Mouse (Mus musculus): ENCODE results near the gene Ptprm. TPM values are rescaled to one million over a fixed set of nuclear protein-coding genes. Genes with fewer than 3 reads are reported as not detected.

Ptprm gene
- polyA plus RNA-seq, 2 experiments = 0.66 to 0.79 TPM

GRCm38 (mm10) chr17:66785586-66785985, 568.7 kb downstream of the Ptprm start:
- Histone ChIP-seq H3K9me3 (ENCODE audit: control insufficient read depth, low read length) (no peaks in the 10 kb centered on the region), H3K27ac (no peak overlapping the region), H3K4me2 (ENCODE audit: low read depth) (no peak overlapping the region), H3K36me3 (replicated peaks; ENCODE audit: control insufficient read depth, insufficient read depth, low read depth) (no peaks in the 10 kb centered on the region), H3K4me3 (ENCODE audit: insufficient read depth in 1 of 2, low read depth in 2 of 2, low read length in 2 of 2) (no peak overlapping the region), H3K27me3 (ENCODE audit: control insufficient read depth, insufficient read depth, low read length) (no peaks in the 10 kb centered on the region), H3K9ac (replicated peaks) (no peak overlapping the region), H3K4me1 (replicated peaks; ENCODE audit: control insufficient read depth in 2 of 2, insufficient read depth in 2 of 2, low read length in 1 of 2) (no peaks in the 10 kb centered on the region)
- TF ChIP-seq CTCF (IDR thresholded peaks at IDR 0.05; ENCODE audit: low read depth) = no peak
- no peak for TF ChIP-seq EP300 (IDR thresholded peaks at IDR 0.05; ENCODE audit: low read depth)
- no peak for ATAC-seq (ENCODE audit: insufficient read depth)
- 69% methylated on average over 11 of the region's 11 CpGs for WGBS (ENCODE audit: insufficient replicate concordance)
- no peak for DNase-seq (ENCODE audit: low read depth in 3 of 3, low spot score in 3 of 3)

- Histone ChIP-seq H3K4me1 (replicated peaks; ENCODE audit: control insufficient read depth in 2 of 2, insufficient read depth in 2 of 2, low read length in 1 of 2) (no peaks in the 10 kb centered on the region), H3K4me3 (ENCODE audit: insufficient read depth in 1 of 2, low read depth in 2 of 2, low read length in 2 of 2) (no peak overlapping the region), H3K4me2 (ENCODE audit: low read depth) (no peak overlapping the region), H3K9ac (replicated peaks) (no peak overlapping the region), H3K27ac (no peak overlapping the region), H3K9me3 (ENCODE audit: control insufficient read depth, low read length) (no peaks in the 10 kb centered on the region), H3K36me3 (replicated peaks; ENCODE audit: control insufficient read depth, insufficient read depth, low read depth) (no peaks in the 10 kb centered on the region), H3K27me3 (ENCODE audit: control insufficient read depth, insufficient read depth, low read length) (no peaks in the 10 kb centered on the region)
- DNase-seq (ENCODE audit: low read depth in 3 of 3, low spot score in 3 of 3) = no peak
- WGBS (ENCODE audit: insufficient replicate concordance) = 71% methylated on average over 4 of the region's 4 CpGs
- no peak for ATAC-seq (ENCODE audit: insufficient read depth)
- TF ChIP-seq EP300 (IDR thresholded peaks at IDR 0.05; ENCODE audit: low read depth) = no peak
- TF ChIP-seq CTCF (IDR thresholded peaks at IDR 0.05; ENCODE audit: low read depth) = no peak
These were observed 570.7 kb downstream of the Ptprm start for GRCm38 (mm10) chr17:66783601-66784000.

- Histone ChIP-seq H3K9me3 (ENCODE audit: control insufficient read depth, low read length) (no peaks in the 10 kb centered on the region), H3K4me3 (ENCODE audit: insufficient read depth in 1 of 2, low read depth in 2 of 2, low read length in 2 of 2) (no peak overlapping the region), H3K4me2 (ENCODE audit: low read depth) (no peak overlapping the region), H3K27me3 (ENCODE audit: control insufficient read depth, insufficient read depth, low read length) (no peaks in the 10 kb centered on the region), H3K9ac (replicated peaks) (no peak overlapping the region), H3K27ac (no peak overlapping the region), H3K4me1 (replicated peaks; ENCODE audit: control insufficient read depth in 2 of 2, insufficient read depth in 2 of 2, low read length in 1 of 2) (no peaks in the 10 kb centered on the region), H3K36me3 (replicated peaks; ENCODE audit: control insufficient read depth, insufficient read depth, low read depth) (no peaks in the 10 kb centered on the region)
- 70% methylated on average over 10 of the region's 10 CpGs for WGBS (ENCODE audit: insufficient replicate concordance)
- DNase-seq (ENCODE audit: low read depth in 3 of 3, low spot score in 3 of 3) (no peak), ATAC-seq (ENCODE audit: insufficient read depth) (no peak)
- TF ChIP-seq CTCF (IDR thresholded peaks at IDR 0.05; ENCODE audit: low read depth) = no peak
- TF ChIP-seq EP300 (IDR thresholded peaks at IDR 0.05; ENCODE audit: low read depth) = no peak
These were observed 571.2 kb downstream of the Ptprm start for GRCm38 (mm10) chr17:66783075-66783492.

GRCm38 (mm10) chr17:66781910-66782309, 572.3 kb downstream of the Ptprm start:
- no peaks in the 10 kb centered on the region for H3K27me3 ChIP-seq (ENCODE audit: control insufficient read depth, insufficient read depth, low read length)
- TF ChIP-seq EP300 (IDR thresholded peaks at IDR 0.05; ENCODE audit: low read depth) = no peak
- TF ChIP-seq CTCF (IDR thresholded peaks at IDR 0.05; ENCODE audit: low read depth) = no peak
- H3K9ac ChIP-seq (replicated peaks) = no peak overlapping the region
- no peaks in the 10 kb centered on the region for H3K36me3 ChIP-seq (replicated peaks; ENCODE audit: control insufficient read depth, insufficient read depth, low read depth)
- no peak overlapping the region for H3K4me3 ChIP-seq (ENCODE audit: insufficient read depth in 1 of 2, low read depth in 2 of 2, low read length in 2 of 2)
- no peaks in the 10 kb centered on the region for H3K9me3 ChIP-seq (ENCODE audit: control insufficient read depth, low read length)
- H3K4me2 ChIP-seq (ENCODE audit: low read depth) = no peak overlapping the region
- no peak overlapping the region for H3K27ac ChIP-seq
- DNase-seq (ENCODE audit: low read depth in 3 of 3, low spot score in 3 of 3) (no peak), ATAC-seq (ENCODE audit: insufficient read depth) (no peak)
- no peaks in the 10 kb centered on the region for H3K4me1 ChIP-seq (replicated peaks; ENCODE audit: control insufficient read depth in 2 of 2, insufficient read depth in 2 of 2, low read length in 1 of 2)
- WGBS (ENCODE audit: insufficient replicate concordance) = 66% methylated on average over 3 of the region's 3 CpGs

DNA sequence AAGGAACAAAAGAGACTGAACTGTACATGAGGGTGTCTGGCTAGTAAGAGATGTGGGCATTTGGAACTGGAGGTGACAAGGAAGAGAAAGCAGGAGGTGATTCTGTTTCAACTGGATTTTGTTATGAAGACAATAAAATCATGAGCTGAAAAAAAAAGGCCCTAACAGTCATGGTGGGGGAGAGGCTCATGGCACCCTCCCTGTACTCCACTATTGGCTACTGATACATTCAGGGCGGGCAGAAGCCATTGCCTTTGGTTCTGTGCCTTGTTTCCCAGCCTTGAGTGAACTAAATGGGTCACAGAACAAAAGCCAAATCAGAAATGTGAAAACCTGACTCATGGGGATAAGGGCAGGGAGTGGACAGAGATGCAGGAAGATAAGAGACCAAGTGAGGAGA, 575.2 kb downstream of the Ptprm start:
- DNase-seq (ENCODE audit: low read depth in 3 of 3, low spot score in 3 of 3) (no peak), ATAC-seq (ENCODE audit: insufficient read depth) (no peak)
- H3K9ac ChIP-seq (replicated peaks) = no peak overlapping the region
- H3K27me3 ChIP-seq (ENCODE audit: control insufficient read depth, insufficient read depth, low read length) = no peaks in the 10 kb centered on the region
- no peaks in the 10 kb centered on the region for H3K9me3 ChIP-seq (ENCODE audit: control insufficient read depth, low read length)
- TF ChIP-seq EP300 (IDR thresholded peaks at IDR 0.05; ENCODE audit: low read depth) = no peak
- no peak for TF ChIP-seq CTCF (IDR thresholded peaks at IDR 0.05; ENCODE audit: low read depth)
- no peak overlapping the region for H3K4me3 ChIP-seq (ENCODE audit: insufficient read depth in 1 of 2, low read depth in 2 of 2, low read length in 2 of 2)
- no peaks in the 10 kb centered on the region for H3K4me1 ChIP-seq (replicated peaks; ENCODE audit: control insufficient read depth in 2 of 2, insufficient read depth in 2 of 2, low read length in 1 of 2)
- no peak overlapping the region for H3K27ac ChIP-seq
- 44% methylated on average over 1 of the region's 1 CpGs for WGBS (ENCODE audit: insufficient replicate concordance)
- no peaks in the 10 kb centered on the region for H3K36me3 ChIP-seq (replicated peaks; ENCODE audit: control insufficient read depth, insufficient read depth, low read depth)
- no peak overlapping the region for H3K4me2 ChIP-seq (ENCODE audit: low read depth)

Data from liver, embryonic 14.5 days (tissue).